ENCODE assay signal across 13 mouse cellular contexts in the genomic region with DNA sequence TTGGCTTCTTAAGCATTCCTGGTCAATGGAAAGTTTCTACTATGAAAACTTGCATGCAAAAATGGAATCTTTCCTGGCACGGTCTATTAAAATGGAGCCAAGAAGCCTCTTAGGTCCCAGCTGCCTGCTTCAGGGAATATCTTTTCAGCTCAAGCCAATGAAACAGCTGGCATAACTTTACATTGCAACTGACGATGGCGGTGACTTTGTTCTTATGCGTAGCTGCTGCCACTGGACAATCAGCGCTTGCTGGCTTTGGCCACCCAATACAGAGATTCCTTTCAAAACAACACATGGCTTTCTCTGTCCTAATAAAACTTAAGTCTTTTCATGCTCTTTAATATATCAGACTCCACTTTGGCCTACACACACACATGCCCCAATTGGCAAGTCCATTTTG. TPM values are rescaled to one million over a fixed set of nuclear protein-coding genes. Genes with fewer than 3 reads are reported as not detected.
"Had no signal": no experiment of that assay in that cellular context is flagged by ENCODE, and none has a peak within 500 bp of the region (broad histone marks: within the 10 kb centered on the region; RNA-seq: fewer than 3 reads in every experiment).

No protein-coding gene starts in this region.

- H3K9me3 ChIP-seq: limb, embryonic 15.5 days; liver, embryonic 12.5 days had no signal

- ATAC-seq: inflammation-experienced regulatory T-cells, adult 6 months; liver, embryonic 12.5 days; midbrain, embryonic 16.5 days had no signal

- H3K9ac ChIP-seq: limb, embryonic 15.5 days; liver, embryonic 12.5 days; midbrain, embryonic 12.5 days; neural tube, embryonic 13.5 days had no signal

- H3K36me3 ChIP-seq: limb, embryonic 15.5 days; liver, embryonic 12.5 days; midbrain, embryonic 12.5 days; neural tube, embryonic 13.5 days had no signal

- H3K4me1 ChIP-seq: liver, embryonic 12.5 days; midbrain, embryonic 12.5 days had no signal

- H3K4me3 ChIP-seq: limb, embryonic 15.5 days; liver, embryonic 12.5 days; midbrain, embryonic 12.5 days; neural tube, embryonic 13.5 days had no signal

- H3K27ac ChIP-seq: limb, embryonic 15.5 days; liver, embryonic 12.5 days; midbrain, embryonic 12.5 days; neural tube, embryonic 13.5 days had no signal

- H3K4me2 ChIP-seq: limb, embryonic 15.5 days; liver, embryonic 12.5 days; midbrain, embryonic 12.5 days; neural tube, embryonic 13.5 days had no signal

- H3K27me3 ChIP-seq: limb, embryonic 15.5 days; liver, embryonic 12.5 days; neural tube, embryonic 13.5 days had no signal

- DNase-seq: kidney, adult 18-20 months; kidney, postnatal 14 days; left cerebral cortex, postnatal 4 days; retina, postnatal 1 day; right cerebral cortex, postnatal 4 days; thymus, postnatal 36 days had no signal

RNA-seq across cellular contexts. Expression of gene Igfbp7, which starts 20.1 kb away (rescaled TPM):
- total RNA-seq: megakaryocyte-erythroid progenitor cell, adult 5-6 weeks had no signal
